Mouse (Mus musculus) adrenal gland, postnatal 14 days (tissue): Measurements from ENCODE around the gene 6030458C11Rik. TPM values are rescaled to one million over a fixed set of nuclear protein-coding genes. Genes with fewer than 3 reads are reported as not detected.

Experiments
- DNase-seq: peaks from one replicate; pipeline ENCODE4 v3.0.0; 2021; ENCODE audit warnings: mixed read lengths
- microRNA-seq, 2 experiments: library from miRNA; unstranded; fragments of <30 nt; microRNA quantifications; one replicate each; pipeline ENCODE4 v1.2.0; 2021
- total RNA-seq: library from RNA; stranded (reverse); gene quantifications from 2 replicates; pipeline ENCODE4 v1.2.3, GENCODE M21; 2021

6030458C11Rik gene
- total RNA-seq, 1 experiment from 2014 or later: 12.4 TPM

DNA sequence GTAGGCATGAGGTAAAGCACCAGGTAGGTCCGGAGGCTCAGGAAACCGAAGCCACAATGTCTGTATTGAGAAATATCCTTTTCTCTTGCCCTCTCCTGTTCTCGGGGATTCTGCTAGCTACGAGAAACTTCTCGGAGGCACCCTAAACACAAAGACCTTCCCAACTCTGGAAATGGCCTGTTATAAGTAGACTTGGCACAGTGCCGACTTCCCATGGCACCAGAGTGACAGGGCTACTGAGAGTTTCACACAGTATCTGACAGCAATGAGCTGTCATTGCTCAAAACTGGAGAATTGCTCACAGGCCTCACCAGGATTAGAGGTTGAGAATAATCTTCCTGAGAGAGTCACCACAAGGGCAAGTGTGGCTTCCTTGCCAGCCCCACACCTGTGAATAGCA, 63.7 kb downstream of the 6030458C11Rik start:
- DNase-seq: no peak

DNA sequence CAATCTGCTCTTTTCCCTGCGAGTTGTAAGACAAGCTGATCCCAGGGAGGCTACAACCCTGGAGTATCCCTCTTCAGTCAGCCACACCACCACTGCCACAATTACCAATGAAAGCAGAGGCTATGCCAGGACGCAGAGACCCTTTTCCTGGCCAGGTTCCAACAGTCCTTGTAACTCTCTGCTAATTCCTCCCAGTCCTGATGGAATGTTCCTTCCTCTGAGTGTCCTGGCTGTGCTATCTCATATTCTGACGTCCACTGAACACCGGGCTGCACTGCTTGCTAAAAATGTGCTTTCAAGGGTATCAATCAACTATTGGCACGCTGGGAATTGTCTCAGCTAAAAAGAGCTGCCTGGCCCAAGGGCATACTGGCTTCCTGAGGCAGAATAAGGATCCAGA, 66.0 kb downstream of the 6030458C11Rik start:
- DNase-seq: no peak

Small RNA genes lying within 50 kb of the gene (microRNA-seq; reads per million reads assigned to microRNA genes)
- gene Gm47288: 0 reads per million in 2 experiments

Other genes with a start within 250 kb of the 6030458C11Rik start
- 29.1 and 33.9 TPM in 2 replicates for gene Pdzd2, start 84.7 kb downstream of the 6030458C11Rik start, total RNA-seq
- 33.8 and 36.5 TPM in 2 replicates for gene Drosha, start 166 bp upstream of the 6030458C11Rik start, total RNA-seq